ENCODE assay signal across 10 mouse cellular contexts in genomic region chr11:96352691-96353521, GRCm38 (mm10). TPM values are rescaled to one million over a fixed set of nuclear protein-coding genes. Genes with fewer than 3 reads are reported as not detected.
DNase-seq lines count a peak whose midpoint lies in the region; ATAC-seq and TF ChIP-seq lines count a peak whose summit lies in the region.
"Had no signal": no experiment of that assay in that cellular context is flagged by ENCODE, and none has a peak within 500 bp of the region (broad histone marks: within the 10 kb centered on the region; RNA-seq: fewer than 3 reads in every experiment).

No protein-coding gene starts in this region.

- peaks cover 22% of the 10 kb centered on the region for H3K4me1 ChIP-seq in forebrain, embryonic 10.5 days
- H3K4me1 ChIP-seq in forebrain, embryonic 16.5 days (replicated peaks; ENCODE audit: control insufficient read depth, insufficient read depth, low read length), result no peaks in the 10 kb centered on the region; the same call in 1 of the 2 replicates
- peaks cover 30% of the 10 kb centered on the region for H3K4me1 ChIP-seq in heart, embryonic 13.5 days
- H3K4me1 ChIP-seq in kidney, embryonic 15.5 days, result peaks cover 56% of the 10 kb centered on the region
- H3K4me1 ChIP-seq in midbrain, postnatal 0 days (ENCODE audit: insufficient read depth, low read length), result no peaks in the 10 kb centered on the region

- peak; percentile 72 for DNase-seq in forebrain, embryonic 10.5 days (ENCODE audit: extremely low spot score, low spot score)
- DNase-seq in R1 (ENCODE audit: low read depth, low spot score) (peak; percentile 63), MN1 (ENCODE audit: low spot score) (no peak)
- DNase-seq in midbrain, postnatal 0 days (ENCODE audit: low spot score), result no peak
- no peak for DNase-seq in cerebellum, postnatal 25 days

- H3K36me3 ChIP-seq in forebrain, embryonic 10.5 days (replicated peaks), result no peaks in the 10 kb centered on the region
- no peaks in the 10 kb centered on the region for H3K36me3 ChIP-seq in forebrain, embryonic 16.5 days (ENCODE audit: control insufficient read depth, insufficient read depth)
- H3K36me3 ChIP-seq in heart, embryonic 13.5 days, result no peaks in the 10 kb centered on the region
- H3K36me3 ChIP-seq in kidney, embryonic 15.5 days, result no peaks in the 10 kb centered on the region
- H3K36me3 ChIP-seq in midbrain, postnatal 0 days (ENCODE audit: insufficient read depth, low read length), result no peaks in the 10 kb centered on the region

- WGBS in forebrain, embryonic 10.5 days, result under 1% methylated on average over 75 of the region's 75 CpGs
- WGBS in forebrain, embryonic 16.5 days, result under 1% methylated on average over 75 of the region's 75 CpGs
- under 1% methylated on average over 75 of the region's 75 CpGs for WGBS in heart, embryonic 13.5 days
- WGBS in kidney, embryonic 15.5 days, result under 1% methylated on average over 75 of the region's 75 CpGs
- 1% methylated on average over 73 of the region's 75 CpGs for whole genome bisulfite sequencing in midbrain, postnatal 0 days

- peaks cover 100% of the 10 kb centered on the region for H3K27me3 ChIP-seq in forebrain, embryonic 10.5 days (ENCODE audit: poor library complexity, severe bottlenecking)
- H3K27me3 ChIP-seq in forebrain, embryonic 16.5 days (replicated peaks; ENCODE audit: control insufficient read depth, insufficient read depth, low read length), result peaks cover 88% of the 10 kb centered on the region
- peaks cover 95% of the 10 kb centered on the region for H3K27me3 ChIP-seq in heart, embryonic 13.5 days (replicated peaks)
- no peaks in the 10 kb centered on the region for H3K27me3 ChIP-seq in kidney, embryonic 15.5 days
- peaks cover 84% of the 10 kb centered on the region for H3K27me3 ChIP-seq in midbrain, postnatal 0 days (ENCODE audit: insufficient read depth, low read length)

- no peak overlapping the region for H3K9ac ChIP-seq in forebrain, embryonic 16.5 days (replicated peaks; ENCODE audit: low read depth, low read length)
- H3K9ac ChIP-seq in heart, embryonic 13.5 days, result peak overlapping the region; percentile 82
- peak overlapping the region; percentile 94 for H3K9ac ChIP-seq in kidney, embryonic 15.5 days
- no peak overlapping the region for H3K9ac ChIP-seq in midbrain, postnatal 0 days (replicated peaks; ENCODE audit: low read length, poor library complexity, severe bottlenecking)

- ATAC-seq in forebrain, embryonic 16.5 days, result no peak
- no peak for ATAC-seq in heart, embryonic 13.5 days (ENCODE audit: extremely low read depth, insufficient number of reproducible peaks, low FRiP score, low TSS enrichment)
- no peak for ATAC-seq in kidney, embryonic 15.5 days (replicated peaks; ENCODE audit: low FRiP score)
- no peak for ATAC-seq in midbrain, postnatal 0 days (ENCODE audit: low FRiP score)

- TF ChIP-seq CTCF in midbrain, postnatal 0 days (IDR thresholded peaks at IDR 0.05), result no peak

- H3K4me2 ChIP-seq in forebrain, embryonic 16.5 days (ENCODE audit: low read length), result no peak overlapping the region
- peak overlapping the region; percentile 69 for H3K4me2 ChIP-seq in heart, embryonic 13.5 days
- H3K4me2 ChIP-seq in kidney, embryonic 15.5 days, result peak overlapping the region; percentile 81
- no peak overlapping the region for H3K4me2 ChIP-seq in midbrain, postnatal 0 days (ENCODE audit: low read depth, low read length, poor library complexity, severe bottlenecking)

- H3K4me3 ChIP-seq in forebrain, embryonic 10.5 days, result peak overlapping the region; percentile 31
- H3K4me3 ChIP-seq in forebrain, embryonic 16.5 days (replicated peaks; ENCODE audit: low read length), result no peak overlapping the region
- peak overlapping the region; percentile 55 for H3K4me3 ChIP-seq in heart, embryonic 13.5 days
- peak overlapping the region; percentile 68 for H3K4me3 ChIP-seq in kidney, embryonic 15.5 days (replicated peaks)
- peak overlapping the region; percentile 9 for H3K4me3 ChIP-seq in midbrain, postnatal 0 days (ENCODE audit: low read depth, low read length)

- no peak overlapping the region; the same call in 1 of the 2 replicates for H3K27ac ChIP-seq in forebrain, embryonic 10.5 days
- H3K27ac ChIP-seq in forebrain, embryonic 16.5 days (ENCODE audit: low read length), result no peak overlapping the region
- peak overlapping the region; percentile 82 for H3K27ac ChIP-seq in heart, embryonic 13.5 days (replicated peaks)
- peak overlapping the region; percentile 99 for H3K27ac ChIP-seq in kidney, embryonic 15.5 days
- no peak overlapping the region for H3K27ac ChIP-seq in midbrain, postnatal 0 days (ENCODE audit: low read depth, low read length)

- no peaks in the 10 kb centered on the region for H3K9me3 ChIP-seq in forebrain, embryonic 10.5 days
- H3K9me3 ChIP-seq in forebrain, embryonic 16.5 days (ENCODE audit: control insufficient read depth, low read length), result no peaks in the 10 kb centered on the region
- no peaks in the 10 kb centered on the region for H3K9me3 ChIP-seq in heart, embryonic 13.5 days
- no peaks in the 10 kb centered on the region for H3K9me3 ChIP-seq in kidney, embryonic 15.5 days (replicated peaks)
- H3K9me3 ChIP-seq in midbrain, postnatal 0 days (ENCODE audit: low read length), result no peaks in the 10 kb centered on the region

RNA-seq across cellular contexts. Expression of gene Hoxb2, which starts 2.6 kb away (rescaled TPM):
- not detected in 2 replicates for polyA plus RNA-seq in forebrain, embryonic 10.5 days (2016; fragmentation: Nextera tagmentation; extraction: Ambion mirVana)
- not detected in 2 replicates for polyA plus RNA-seq in forebrain, embryonic 16.5 days (2015; fragmentation: Nextera tagmentation; extraction: Ambion mirVana)
- 3.6 and 5.9 TPM in 2 replicates for polyA plus RNA-seq in heart, embryonic 13.5 days (2015; fragmentation: Nextera tagmentation; extraction: Ambion mirVana)
- polyA plus RNA-seq in kidney, embryonic 15.5 days (2015; fragmentation: Nextera tagmentation; extraction: Ambion mirVana), result 45.7 and 45.9 TPM in 2 replicates
- total RNA-seq in midbrain, postnatal 0 days (2014; rRNA removed), result 0.52 and 1.2 TPM in 2 replicates
- not detected in 2 replicates for polyA plus RNA-seq in midbrain, postnatal 0 days (2015; fragmentation: Nextera tagmentation; extraction: Ambion mirVana)
- polyA plus RNA-seq: C2C12 had no signal

RNA-seq across cellular contexts. Expression of gene Hoxb1, which starts 12.6 kb away (rescaled TPM):
- polyA plus RNA-seq in forebrain, embryonic 10.5 days (2016; fragmentation: Nextera tagmentation; extraction: Ambion mirVana), result 0.07 TPM in 1 of 2 replicates, not detected in the other
- not detected in 2 replicates for polyA plus RNA-seq in forebrain, embryonic 16.5 days (2015; fragmentation: Nextera tagmentation; extraction: Ambion mirVana)
- 0.17 and 0.18 TPM in 2 replicates for polyA plus RNA-seq in heart, embryonic 13.5 days (2015; fragmentation: Nextera tagmentation; extraction: Ambion mirVana)
- 0.27 and 0.35 TPM in 2 replicates for polyA plus RNA-seq in kidney, embryonic 15.5 days (2015; fragmentation: Nextera tagmentation; extraction: Ambion mirVana)
- total RNA-seq in midbrain, postnatal 0 days (2014; rRNA removed), result not detected in 2 replicates
- polyA plus RNA-seq in midbrain, postnatal 0 days (2015; fragmentation: Nextera tagmentation; extraction: Ambion mirVana), result not detected in 2 replicates
- total RNA-seq: heart, adult 18-20 months had no signal
- polyA plus RNA-seq: C2C12 had no signal

RNA-seq across cellular contexts. Expression of gene Hoxb3, which starts 29.8 kb away (rescaled TPM):
- not detected in 2 replicates for polyA plus RNA-seq in forebrain, embryonic 10.5 days (2016; fragmentation: Nextera tagmentation; extraction: Ambion mirVana)
- polyA plus RNA-seq in forebrain, embryonic 16.5 days (2015; fragmentation: Nextera tagmentation; extraction: Ambion mirVana), result not detected in 2 replicates
- polyA plus RNA-seq in heart, embryonic 13.5 days (2015; fragmentation: Nextera tagmentation; extraction: Ambion mirVana), result 0.31 and 1.1 TPM in 2 replicates
- 4.4 and 4.5 TPM in 2 replicates for polyA plus RNA-seq in kidney, embryonic 15.5 days (2015; fragmentation: Nextera tagmentation; extraction: Ambion mirVana)
- 0.94 and 9.2 TPM in 2 replicates for total RNA-seq in midbrain, postnatal 0 days (2014; rRNA removed)
- not detected in 2 replicates for polyA plus RNA-seq in midbrain, postnatal 0 days (2015; fragmentation: Nextera tagmentation; extraction: Ambion mirVana)
- polyA plus RNA-seq: C2C12 had no signal

RNA-seq across cellular contexts. Expression of gene Hoxb4, which starts 34.8 kb away (rescaled TPM):
- polyA plus RNA-seq in forebrain, embryonic 10.5 days (2016; fragmentation: Nextera tagmentation; extraction: Ambion mirVana), result not detected in 2 replicates
- not detected in 2 replicates for polyA plus RNA-seq in forebrain, embryonic 16.5 days (2015; fragmentation: Nextera tagmentation; extraction: Ambion mirVana)
- polyA plus RNA-seq in heart, embryonic 13.5 days (2015; fragmentation: Nextera tagmentation; extraction: Ambion mirVana), result 0.43 and 0.59 TPM in 2 replicates
- polyA plus RNA-seq in kidney, embryonic 15.5 days (2015; fragmentation: Nextera tagmentation; extraction: Ambion mirVana), result 6.4 and 7.1 TPM in 2 replicates
- total RNA-seq in midbrain, postnatal 0 days (2014; rRNA removed), result 0.09 and 0.66 TPM in 2 replicates
- not detected in 2 replicates for polyA plus RNA-seq in midbrain, postnatal 0 days (2015; fragmentation: Nextera tagmentation; extraction: Ambion mirVana)

RNA-seq across cellular contexts. Expression of gene Hoxb5, which starts 49.8 kb away (rescaled TPM):
- polyA plus RNA-seq in forebrain, embryonic 10.5 days (2016; fragmentation: Nextera tagmentation; extraction: Ambion mirVana), result not detected in 2 replicates
- polyA plus RNA-seq in forebrain, embryonic 16.5 days (2015; fragmentation: Nextera tagmentation; extraction: Ambion mirVana), result not detected in 2 replicates
- 3.8 and 5.5 TPM in 2 replicates for polyA plus RNA-seq in heart, embryonic 13.5 days (2015; fragmentation: Nextera tagmentation; extraction: Ambion mirVana)
- polyA plus RNA-seq in kidney, embryonic 15.5 days (2015; fragmentation: Nextera tagmentation; extraction: Ambion mirVana), result 18.8 and 20.2 TPM in 2 replicates
- total RNA-seq in midbrain, postnatal 0 days (2014; rRNA removed), result 1.5 TPM in 1 of 2 replicates, not detected in the other
- polyA plus RNA-seq in midbrain, postnatal 0 days (2015; fragmentation: Nextera tagmentation; extraction: Ambion mirVana), result not detected in 2 replicates
- polyA plus RNA-seq: C2C12 had no signal

Comparison
In these comparisons a context has a peak if more than half of its experiments do, and no peak if none do; other contexts are left out.
1. DNase-seq: peak in forebrain, embryonic 10.5 days (single experiment) and R1 (single experiment); none in midbrain, postnatal 0 days (single experiment), cerebellum, postnatal 25 days (0 of 2) and MN1 (single experiment).
2. H3K27ac ChIP-seq: peak in heart, embryonic 13.5 days (single experiment) and kidney, embryonic 15.5 days (single experiment); none in forebrain, embryonic 10.5 days (single experiment), forebrain, embryonic 16.5 days (single experiment) and midbrain, postnatal 0 days (single experiment).
3. H3K4me2 ChIP-seq: peak in heart, embryonic 13.5 days (single experiment) and kidney, embryonic 15.5 days (single experiment); none in forebrain, embryonic 16.5 days (single experiment) and midbrain, postnatal 0 days (single experiment).
4. H3K9ac ChIP-seq: peak in heart, embryonic 13.5 days (single experiment) and kidney, embryonic 15.5 days (single experiment); none in forebrain, embryonic 16.5 days (single experiment) and midbrain, postnatal 0 days (single experiment).